Mouse (Mus musculus) intestine, postnatal 0 days (tissue): ENCODE data around the gene Celf2. TPM values are rescaled to one million over a fixed set of nuclear protein-coding genes. Genes with fewer than 3 reads are reported as not detected.

Experiments
- ATAC-seq: fragments of 200-750 bp; cut with Nextera tagmentation; 2 replicates; pipeline ENCODE4 v1.8.0; 2017; ENCODE audit warnings: mild to moderate bottlenecking, moderate TSS enrichment, moderate library complexity
- H3K27ac ChIP-seq: fragments of 300-500 bp; sonication (generic); 2 replicates; pipeline ENCODE4 v1.5.1; 2014; ENCODE audit warnings: mild to moderate bottlenecking, low read depth, low read length, moderate library complexity
- H3K27me3 ChIP-seq: fragments of 300-500 bp; sonication (generic); replicated peaks from 2 replicates; pipeline ENCODE4 v1.6.1; 2014; ENCODE audit warnings: low read length, mixed read lengths; ENCODE audit not compliant: control insufficient read depth, insufficient read depth
- H3K36me3 ChIP-seq: fragments of 300-500 bp; sonication (generic); 2 replicates; pipeline ENCODE4 v1.6.1; 2014; ENCODE audit warnings: mild to moderate bottlenecking, moderate library complexity; ENCODE audit not compliant: control insufficient read depth, insufficient read depth
- H3K4me1 ChIP-seq: fragments of 300-500 bp; sonication (generic); replicated peaks from 2 replicates; pipeline ENCODE4 v1.6.1; 2014; ENCODE audit warnings: antibody characterized with exemption, low read length, mixed read lengths; ENCODE audit not compliant: control insufficient read depth, insufficient read depth
- H3K4me2 ChIP-seq: fragments of 300-500 bp; sonication (generic); replicated peaks from 2 replicates; pipeline ENCODE4 v1.6.1; 2014; ENCODE audit warnings: low read depth, mild to moderate bottlenecking, moderate library complexity
- H3K4me3 ChIP-seq: fragments of 300-500 bp; sonication (generic); 2 replicates; pipeline ENCODE4 v1.5.1; 2014; ENCODE audit warnings: low read depth, low read length
- H3K9ac ChIP-seq: fragments of 300-500 bp; sonication (generic); 2 replicates; pipeline ENCODE4 v1.6.1; 2014; ENCODE audit warnings: mild to moderate bottlenecking, low read depth, low read length
- H3K9me3 ChIP-seq: fragments of 300-500 bp; sonication (generic); 2 replicates; pipeline ENCODE4 v1.6.1; 2016; ENCODE audit warnings: mixed run types; ENCODE audit not compliant: control insufficient read depth
- CTCF ChIP-seq: sonication (generic); IDR thresholded peaks from 2 replicates; pipeline ENCODE4 v1.5.1; 2016; ENCODE audit warnings: low read depth, mild to moderate bottlenecking, control low read depth, antibody characterized with exemption, moderate library complexity
- WGBS: fragments of 180-500 bp; shearing (Covaris S2); extraction: QIAGEN DNeasy Blood & Tissue Kit; methylation state at CpG from one replicate; pipeline ENCODE4 v1.1.7; 2014; 5-methylcytosine and 5-hydroxymethylcytosine counted together
- polyA plus RNA-seq: library from polyadenylated mRNA; unstranded; fragments of >200 nt; fragmentation: Nextera tagmentation; extraction: Ambion mirVana; gene quantifications from 2 replicates; pipeline ENCODE4 v1.2.1, GENCODE M21; 2015

Celf2 gene
- polyA plus RNA-seq, 1 experiment from 2014 or later = 16.8 TPM

GRCm38 (mm10) chr2:6505979-6506811 lies 1003.2 kb downstream of the Celf2 start:
- no peak for ATAC-seq
- Histone ChIP-seq H3K4me2 (no peak overlapping the region), H3K36me3 (no peaks in the 10 kb centered on the region), H3K27me3 (no peaks in the 10 kb centered on the region), H3K9ac (no peak overlapping the region), H3K27ac (no peak overlapping the region), H3K4me3 (no peak overlapping the region), H3K4me1 (no peaks in the 10 kb centered on the region), H3K9me3 (no peaks in the 10 kb centered on the region)
- no peak for TF ChIP-seq CTCF
- WGBS = 67% methylated on average over 13 of the region's 13 CpGs

GRCm38 (mm10) chr2:6505531-6505930 lies 1003.8 kb downstream of the Celf2 start:
- Histone ChIP-seq H3K9ac (no peak overlapping the region), H3K4me1 (no peaks in the 10 kb centered on the region), H3K36me3 (no peaks in the 10 kb centered on the region), H3K4me3 (no peak overlapping the region), H3K4me2 (no peak overlapping the region), H3K9me3 (no peaks in the 10 kb centered on the region), H3K27ac (no peak overlapping the region), H3K27me3 (no peaks in the 10 kb centered on the region)
- no peak for ATAC-seq
- TF ChIP-seq CTCF = no peak
- 84% methylated on average over 12 of the region's 12 CpGs for WGBS

GRCm38 (mm10) chr2:6498101-6498500 lies 1011.3 kb downstream of the Celf2 start:
- WGBS = 84% methylated on average over 12 of the region's 12 CpGs
- Histone ChIP-seq H3K27ac (no peak overlapping the region), H3K4me1 (no peaks in the 10 kb centered on the region), H3K27me3 (no peaks in the 10 kb centered on the region), H3K4me3 (no peak overlapping the region), H3K4me2 (no peak overlapping the region), H3K36me3 (no peaks in the 10 kb centered on the region), H3K9ac (no peak overlapping the region), H3K9me3 (no peaks in the 10 kb centered on the region)
- no peak for ATAC-seq
- TF ChIP-seq CTCF = no peak

- Histone ChIP-seq H3K4me2 (no peak overlapping the region), H3K27ac (no peak overlapping the region), H3K9ac (no peak overlapping the region), H3K4me1 (no peaks in the 10 kb centered on the region), H3K9me3 (no peaks in the 10 kb centered on the region), H3K36me3 (no peaks in the 10 kb centered on the region), H3K27me3 (no peaks in the 10 kb centered on the region), H3K4me3 (no peak overlapping the region)
- ATAC-seq = no peak
- no peak for TF ChIP-seq CTCF
- 56% methylated on average over 5 of the region's 5 CpGs for WGBS
Observed at GRCm38 (mm10) chr2:6497636-6498035, 1011.7 kb downstream of the Celf2 start.

- no peak for ATAC-seq
- Histone ChIP-seq H3K27me3 (no peaks in the 10 kb centered on the region), H3K4me3 (no peak overlapping the region), H3K9me3 (no peaks in the 10 kb centered on the region), H3K4me2 (no peak overlapping the region), H3K4me1 (no peaks in the 10 kb centered on the region), H3K36me3 (no peaks in the 10 kb centered on the region), H3K27ac (no peak overlapping the region), H3K9ac (no peak overlapping the region)
- TF ChIP-seq CTCF = no peak
- 85% methylated on average over 5 of the region's 5 CpGs for WGBS
Observed at GRCm38 (mm10) chr2:6493886-6494285, 1015.5 kb downstream of the Celf2 start.

GRCm38 (mm10) chr2:6490870-6491269 lies 1018.5 kb downstream of the Celf2 start:
- H3K9me3 ChIP-seq = no peaks in the 10 kb centered on the region
- H3K4me3 ChIP-seq = no peak overlapping the region
- TF ChIP-seq CTCF = peak; percentile 43
- no peak for ATAC-seq
- H3K27ac ChIP-seq = no peak overlapping the region
- 82% methylated on average over 4 of the region's 4 CpGs for WGBS
- no peak overlapping the region for H3K9ac ChIP-seq
- H3K4me2 ChIP-seq = no peak overlapping the region
- H3K36me3 ChIP-seq = no peaks in the 10 kb centered on the region
- no peaks in the 10 kb centered on the region for H3K27me3 ChIP-seq
- H3K4me1 ChIP-seq = no peaks in the 10 kb centered on the region
